Mouse (Mus musculus): ENCODE results near the gene Son. TPM values are rescaled to one million over a fixed set of nuclear protein-coding genes. Genes with fewer than 3 reads are reported as not detected.

The Son gene
- total RNA-seq, 4 experiments from 2014 or later = 240 to 273 (median 257) TPM

Other genes starting within 250 kb of the Son start
- 10 to 100 TPM in 3 of 4 experiments, 1 to 10 TPM in 1; 9.6 to 18.3 (median 14.3) TPM for gene Il10rb, start 241.3 kb upstream of the Son start, total RNA-seq (2022)
- gene Ifnar1, start 162.3 kb upstream of the Son start, total RNA-seq (2022) = 10 to 100 TPM; 44.9 to 54.0 (median 48.4) TPM
- gene Ifngr2, start 100.4 kb upstream of the Son start, total RNA-seq (2022) = 10 to 100 TPM; 38.9 to 52.7 (median 46.3) TPM
- 100 to 1,000 TPM in 2 of 4 experiments, 10 to 100 TPM in 2; 78.8 to 108 (median 89.8) TPM for gene Tmem50b, start 49.7 kb upstream of the Son start, total RNA-seq (2022)
- gene Dnajc28, start 28.5 kb upstream of the Son start, total RNA-seq (2022) = 10 to 100 TPM in 1 of 4 experiments, 1 to 10 TPM in 3; 7.6 to 13.5 (median 8.8) TPM
- gene Gart, start 554 bp upstream of the Son start, total RNA-seq (2022) = 10 to 100 TPM; 51.4 to 67.0 (median 56.2) TPM
- gene Donson, start 41.3 kb downstream of the Son start, total RNA-seq (2022) = 10 to 100 TPM; 20.7 to 25.7 (median 22.6) TPM
- 100 to 1,000 TPM; 106 to 131 (median 119) TPM for gene Cryzl1, start 81.5 kb downstream of the Son start, total RNA-seq (2022)
- gene Itsn1, start 81.8 kb downstream of the Son start, total RNA-seq (2022) = 100 to 1,000 TPM; 141 to 206 (median 179) TPM